In the genomic region with DNA sequence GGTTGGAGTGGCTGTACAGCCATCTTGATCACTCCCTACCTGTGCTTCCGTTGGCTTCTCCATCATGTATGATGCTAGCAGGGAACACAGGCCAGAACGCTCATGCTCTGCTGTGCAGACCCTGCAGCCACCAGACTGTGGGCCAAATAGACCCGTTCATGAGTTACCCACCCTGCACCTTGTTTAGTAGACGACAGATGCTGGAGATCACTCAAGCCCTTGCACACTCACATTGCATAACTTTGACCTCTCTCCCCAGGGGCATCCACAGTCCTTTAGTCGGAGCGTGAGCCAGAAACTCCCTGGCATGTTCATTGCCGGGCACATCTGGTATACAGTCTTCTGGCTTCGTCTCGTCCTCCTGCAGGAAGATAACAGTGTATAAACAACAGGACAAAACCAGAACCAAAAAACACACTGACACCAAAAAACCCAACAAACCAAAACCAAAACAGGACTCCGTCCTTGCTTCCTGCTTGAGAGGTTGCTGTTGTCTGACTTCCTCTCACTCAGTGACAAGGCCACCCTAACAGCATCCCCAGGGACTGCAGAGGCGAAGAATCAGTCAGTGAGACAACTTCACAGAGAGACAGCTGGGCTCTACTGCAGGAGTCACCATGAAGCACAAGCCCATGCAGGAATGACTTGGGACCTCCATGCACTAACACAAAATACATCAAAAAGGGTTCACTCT, we compare ENCODE assay signal across 19 mouse cellular contexts. TPM values are rescaled to one million over a fixed set of nuclear protein-coding genes. Genes with fewer than 3 reads are reported as not detected.
DNase-seq lines count a peak whose midpoint lies in the region; TF ChIP-seq lines count a peak whose summit lies in the region.
"Had no signal": no experiment of that assay in that cellular context is flagged by ENCODE, and none has a peak within 500 bp of the region (broad histone marks: within the 10 kb centered on the region; RNA-seq: fewer than 3 reads in every experiment).

No protein-coding gene starts in this region.

- intact Hi-C loops in gastrocnemius, adult 2 months (cut with DNase I) = no loop called here

- no peak overlapping the region for H3K27ac ChIP-seq in gastrocnemius, adult 2 months
- H3K27ac ChIP-seq: embryonic facial prominence, embryonic 15.5 days; hindbrain, embryonic 13.5 days; kidney, embryonic 15.5 days had no signal

- no peak for DNase-seq in gastrocnemius, adult 2 months
- no peak for DNase-seq in gastrocnemius, adult 8-10 months (ENCODE audit: low spot score in 2 of 2)
- peak; percentile 14 to 20 for DNase-seq in kidney, postnatal 36 days
- no peak for DNase-seq in kidney, postnatal 10 days
- peak; percentile 31 to 32 for DNase-seq in spleen, adult 18-20 months
- DNase-seq in spleen, adult 12 weeks (ENCODE audit: low spot score) = no peak
- peak; percentile 84 for DNase-seq in splenic B cell, adult 2 months (ENCODE audit: low read depth, low spot score)
- no peak for DNase-seq in urinary bladder, adult 18-20 months (ENCODE audit: low spot score in 2 of 2)
- DNase-seq: adrenal gland, adult 2 months; cerebellum, adult 18-20 months; cerebellum, postnatal 36 days; midbrain, embryonic 14.5 days; thymus, postnatal 14 days had no signal

- no peaks in the 10 kb centered on the region for H3K27me3 ChIP-seq in splenic B cell, adult 2 months (ENCODE audit: control insufficient read depth, insufficient read depth, low read length, poor library complexity, severe bottlenecking)
- H3K27me3 ChIP-seq: embryonic facial prominence, embryonic 15.5 days; hindbrain, embryonic 13.5 days; kidney, embryonic 15.5 days had no signal

- H3K4me3 ChIP-seq in gastrocnemius, adult 2 months = peak overlapping the region; percentile 15; the same call in 1 of the 2 replicates
- H3K4me3 ChIP-seq: embryonic facial prominence, embryonic 15.5 days; hindbrain, embryonic 13.5 days; kidney, embryonic 15.5 days; myocyte had no signal

- peaks cover 12% of the 10 kb centered on the region for H3K36me3 ChIP-seq in splenic B cell, adult 2 months (ENCODE audit: control insufficient read depth, insufficient read depth, low read length, poor library complexity, severe bottlenecking)

- no peak for TF ChIP-seq CTCF in gastrocnemius, adult 2 months (IDR thresholded peaks at IDR 0.05)

RNA-seq across cellular contexts. Expression of a gene that starts 3.2 kb away (rescaled TPM):
- not detected for total RNA-seq in gastrocnemius, adult 2 months (2021)
- total RNA-seq in gastrocnemius, adult 8-10 months (2022) = not detected
- total RNA-seq: adrenal gland, adult 2 months; left cerebral cortex, postnatal 25 days; megakaryocyte progenitor cell, adult 5-6 weeks had no signal

RNA-seq across cellular contexts. Expression of a gene that starts 12.3 kb away (rescaled TPM):
- 10 to 100 TPM; 32.2 to 39.1 TPM for total RNA-seq in gastrocnemius, adult 2 months (2021)
- 10 to 100 TPM; 34.1 to 41.6 (median 37.8) TPM for total RNA-seq in gastrocnemius, adult 8-10 months (2022)

RNA-seq across cellular contexts. Expression of a gene that starts 18.2 kb away (rescaled TPM):
- 10 to 100 TPM in 1 of 2 experiments, 1 to 10 TPM in 1; 9.5 to 11.5 TPM for total RNA-seq in gastrocnemius, adult 2 months (2021)
- total RNA-seq in gastrocnemius, adult 8-10 months (2022) = 1 to 10 TPM; 8.7 to 10.0 (median 9.5) TPM

RNA-seq across cellular contexts. Expression of a gene that starts 46.0 kb away (rescaled TPM):
- under 1 TPM; 0.36 to 0.59 TPM for total RNA-seq in gastrocnemius, adult 2 months (2021)
- total RNA-seq in gastrocnemius, adult 8-10 months (2022) = under 1 TPM; 0.15 to 0.32 (median 0.19) TPM

Comparison
In these comparisons a context has a peak if more than half of its experiments do, and no peak if none do; other contexts are left out.
1. DNase-seq: peak in kidney, postnatal 36 days (2 of 2), spleen, adult 18-20 months (2 of 2) and splenic B cell, adult 2 months (single experiment); none in gastrocnemius, adult 2 months (single experiment), gastrocnemius, adult 8-10 months (0 of 2), kidney, postnatal 10 days (single experiment), spleen, adult 12 weeks (single experiment) and urinary bladder, adult 18-20 months (0 of 2).